Mouse (Mus musculus): ENCODE measurements around the gene 6030408B16Rik.

The 6030408B16Rik gene

GRCm38 (mm10) chr15:101267053-101268032 is 25.7 kb upstream of the 6030408B16Rik start:
- no peak for DNase-seq (ENCODE audit: low spot score)

- no peak for DNase-seq (ENCODE audit: low spot score)
These were observed 22.8 kb upstream of the 6030408B16Rik start for GRCm38 (mm10) chr15:101270101-101270820.

GRCm38 (mm10) chr15:101271107-101271506 is 21.9 kb upstream of the 6030408B16Rik start:
- no peak for DNase-seq (ENCODE audit: low spot score)

DNA sequence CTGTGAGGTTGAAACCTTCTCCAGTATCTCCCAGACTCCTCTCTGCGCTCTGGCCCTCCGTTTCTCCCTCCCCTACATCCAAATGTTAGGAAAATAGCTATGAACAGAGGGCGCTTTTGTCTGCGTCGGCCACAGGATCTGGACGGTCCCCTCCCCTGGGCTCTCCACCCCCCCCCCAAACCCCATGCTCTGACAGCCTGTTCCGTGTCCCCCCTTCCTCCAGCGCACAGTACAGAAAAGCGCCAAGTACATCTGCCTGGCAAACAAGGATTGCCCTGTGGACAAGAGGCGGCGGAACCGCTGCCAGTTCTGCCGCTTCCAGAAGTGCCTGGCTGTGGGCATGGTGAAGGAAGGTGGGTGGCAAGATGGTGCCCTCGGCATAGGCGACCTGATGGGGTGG is 21.5 kb upstream of the 6030408B16Rik start:
- DNase-seq (ENCODE audit: low spot score), result no peak

DNA sequence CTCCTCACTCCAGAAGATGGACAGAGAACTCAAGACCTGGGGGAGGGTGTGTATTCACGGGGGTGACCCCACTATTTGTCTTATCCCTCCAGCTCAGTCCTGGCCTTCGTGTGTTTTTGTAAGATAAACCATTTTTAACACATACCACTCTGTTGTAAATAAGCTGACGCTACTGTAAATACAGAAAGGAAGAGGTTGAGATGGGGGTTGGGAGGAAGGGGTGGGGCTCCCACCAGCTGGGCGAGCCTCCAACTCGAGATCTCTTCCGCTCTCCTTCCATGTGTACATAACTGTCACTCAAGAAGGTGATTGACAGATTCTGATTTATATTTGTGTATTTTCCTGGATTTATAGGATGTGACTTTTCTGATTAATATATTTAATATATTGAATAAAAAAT is 18.6 kb upstream of the 6030408B16Rik start:
- DNase-seq (ENCODE audit: low spot score), result no peak

DNA sequence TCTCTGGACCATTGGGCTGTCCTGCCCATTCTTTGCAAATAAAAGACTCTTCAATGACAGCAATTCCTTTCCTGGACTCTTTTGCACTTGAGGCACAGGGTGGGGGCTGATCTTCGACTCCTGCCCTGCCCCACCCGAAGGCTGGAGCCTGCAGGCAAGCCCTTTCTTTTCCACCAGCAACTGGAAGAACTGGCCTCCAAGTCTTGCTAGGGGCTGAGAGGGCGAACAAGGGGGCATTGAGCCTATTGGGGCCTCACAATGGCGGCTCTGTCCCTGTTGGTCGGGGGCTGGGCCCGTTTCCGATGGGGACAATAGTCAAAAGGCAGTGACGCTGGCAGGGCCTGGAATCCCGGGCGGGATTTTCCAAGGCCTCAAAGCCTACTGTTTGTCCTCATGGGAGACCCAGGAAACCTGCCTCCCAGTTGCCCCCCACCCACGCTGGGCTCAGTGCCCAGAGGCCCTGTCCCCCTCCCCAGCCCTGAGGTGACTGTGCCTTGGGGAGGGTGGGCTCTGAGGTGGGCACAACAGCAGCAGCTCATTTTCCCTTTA is 15.6 kb upstream of the 6030408B16Rik start:
- DNase-seq (ENCODE audit: low spot score), result no peak

GRCm38 (mm10) chr15:101278589-101278988 is 14.4 kb upstream of the 6030408B16Rik start:
- DNase-seq (ENCODE audit: low spot score), result no peak

DNA sequence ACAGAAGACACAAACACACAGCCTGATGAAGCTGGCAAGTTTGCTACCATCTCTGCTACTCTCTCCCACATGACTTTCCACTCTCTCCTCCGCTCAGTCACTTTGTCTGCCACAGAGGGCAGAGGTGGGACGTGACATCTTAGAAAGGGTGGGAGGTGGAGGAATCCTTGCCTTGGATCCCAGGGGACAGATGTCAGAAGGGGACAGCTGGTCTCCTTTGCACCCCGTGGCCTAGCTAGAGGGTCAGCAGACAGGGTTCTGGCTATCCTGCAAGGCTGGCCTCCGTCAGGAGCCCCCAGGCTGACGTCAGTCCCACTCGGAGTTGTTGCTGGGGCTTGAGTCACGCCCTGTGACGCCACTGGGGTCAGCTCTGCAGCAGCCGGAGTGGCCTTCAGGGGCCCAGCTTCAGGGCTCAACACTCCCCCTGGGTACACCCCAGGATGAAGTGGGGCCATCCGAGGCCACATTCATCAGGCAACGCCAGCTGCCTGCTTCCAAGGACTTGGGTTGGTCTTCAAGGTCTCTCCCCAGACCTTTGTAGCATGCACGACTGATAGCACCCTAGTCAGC is 13.5 kb upstream of the 6030408B16Rik start:
- peak; percentile 74 for DNase-seq (ENCODE audit: low spot score)

DNA sequence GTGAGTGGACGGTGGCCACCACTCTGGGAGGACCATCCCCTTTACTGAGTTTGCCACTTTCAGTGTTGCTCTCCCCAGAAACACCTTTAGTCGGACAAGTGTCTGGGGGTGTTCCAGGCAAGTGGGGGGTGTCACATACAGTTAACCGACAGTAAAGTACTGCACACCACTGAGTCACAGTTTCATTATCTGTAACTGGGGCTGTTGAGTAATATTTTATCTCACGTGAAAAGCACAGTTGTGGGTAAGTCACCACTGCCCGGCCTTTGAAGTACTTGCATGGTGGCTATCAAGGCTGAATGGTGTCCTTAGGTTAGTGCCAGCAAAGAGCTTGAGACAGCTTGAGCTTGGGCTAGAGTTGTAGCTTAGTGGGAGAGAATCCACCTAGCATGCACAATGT is 10.5 kb upstream of the 6030408B16Rik start:
- DNase-seq (ENCODE audit: low spot score), result no peak

DNA sequence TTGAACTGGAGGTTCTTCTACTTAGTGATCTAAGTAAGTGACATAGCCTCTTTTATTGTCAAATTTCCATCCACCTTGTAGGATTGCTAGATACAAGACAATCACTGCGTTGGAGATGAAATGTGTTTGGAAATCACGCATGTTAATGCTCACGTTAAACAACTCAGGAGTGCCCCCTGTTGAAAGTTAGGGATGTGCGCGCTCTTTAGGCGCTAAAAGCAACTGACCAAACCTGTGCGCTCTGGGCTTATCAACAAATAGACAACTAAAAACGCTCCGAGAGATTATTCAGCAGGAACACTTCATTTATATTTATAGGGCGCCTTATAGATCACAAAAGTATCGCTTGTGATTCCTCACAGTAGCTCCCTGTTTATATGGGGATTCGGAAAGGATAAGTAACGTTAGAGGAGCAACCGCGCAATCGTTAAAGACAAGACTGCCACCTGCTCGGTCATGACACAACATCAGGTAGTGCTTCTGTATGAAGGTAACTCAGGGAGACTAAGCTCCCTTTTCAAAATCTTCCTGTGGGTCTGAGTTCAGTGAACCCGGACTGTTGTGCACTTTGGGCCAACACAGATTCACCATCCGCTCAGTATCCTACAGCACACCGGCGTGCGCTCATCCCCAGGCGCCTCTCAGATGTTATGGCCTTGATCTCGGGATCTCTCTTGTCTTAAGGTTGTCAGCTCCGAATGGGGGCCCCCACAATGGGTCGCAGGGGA is 9.7 kb upstream of the 6030408B16Rik start:
- no peak for DNase-seq (ENCODE audit: low spot score)

DNA sequence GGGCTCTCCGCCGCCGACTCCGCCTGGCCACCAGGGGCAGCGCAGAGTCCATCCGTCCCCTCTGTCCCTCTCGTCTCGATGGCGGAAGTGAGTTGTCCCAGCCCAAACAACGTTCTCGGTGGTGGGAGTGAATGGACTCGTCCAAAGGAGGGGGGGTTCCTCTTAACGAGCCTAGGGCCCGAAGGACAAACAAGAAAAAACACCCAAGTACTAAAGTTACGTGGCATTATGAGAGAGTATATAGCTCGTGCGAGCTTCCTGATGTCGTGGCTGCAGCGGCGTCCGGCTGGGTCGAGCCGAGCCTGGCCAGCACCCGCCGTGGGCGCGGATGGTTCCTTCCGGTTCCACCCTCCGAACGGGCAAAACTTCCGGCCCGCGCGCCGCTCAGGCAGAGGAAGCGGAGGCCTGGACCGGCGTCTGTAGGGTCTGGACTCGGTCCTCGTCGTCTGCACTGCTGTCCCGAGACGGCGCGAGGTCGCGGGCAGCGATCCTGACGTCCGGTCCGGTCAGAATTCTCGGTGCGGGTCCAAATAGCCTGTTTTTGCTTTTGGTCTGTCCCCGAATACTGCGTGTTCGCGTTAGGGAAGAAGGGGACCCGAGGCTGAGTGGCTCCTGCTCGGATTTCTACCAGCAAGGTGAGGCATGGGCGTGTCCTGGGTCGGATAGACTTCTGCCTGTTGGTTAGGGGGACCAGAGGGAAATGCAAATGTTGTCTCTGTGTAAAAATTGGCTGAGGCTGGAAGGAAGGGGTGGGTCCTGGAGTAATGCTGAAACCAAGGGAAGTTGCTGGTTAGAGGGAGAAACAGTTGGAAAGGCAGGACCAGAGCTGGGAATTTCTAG is 8.9 kb upstream of the 6030408B16Rik start, which contains the start of gene Atg101:
Gene Atg101 (plus strand): TSS at position 362 of the 840 bp plus-strand sequence.
- peak; percentile 88 for DNase-seq (ENCODE audit: low spot score)

- no peak for DNase-seq (ENCODE audit: low spot score)
These were observed 6.8 kb upstream of the 6030408B16Rik start for GRCm38 (mm10) chr15:101286129-101286770.

DNA sequence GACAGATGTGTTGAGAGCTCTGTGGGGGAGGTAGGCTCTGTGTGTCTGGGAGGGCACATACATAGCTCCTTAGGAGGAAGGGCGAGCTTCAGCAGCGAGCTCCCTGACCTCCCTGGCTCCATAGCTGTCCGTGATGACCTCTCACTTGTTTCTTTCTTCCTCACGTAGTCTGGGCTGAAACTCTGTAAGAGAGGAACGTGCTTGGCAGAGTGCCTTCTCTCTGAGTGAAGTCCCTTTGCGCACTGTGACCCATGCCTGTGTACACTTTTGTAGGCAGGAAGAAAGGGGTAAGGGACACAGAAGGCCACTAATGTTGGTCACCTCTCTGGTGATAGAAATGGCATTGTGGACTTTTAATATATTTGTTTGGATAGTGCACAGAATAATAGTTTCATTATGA is 5.7 kb upstream of the 6030408B16Rik start:
- DNase-seq (ENCODE audit: low spot score), result no peak

GRCm38 (mm10) chr15:101290354-101290753 is 2.7 kb upstream of the 6030408B16Rik start:
- no peak for DNase-seq (ENCODE audit: low spot score)

GRCm38 (mm10) chr15:101292012-101292411 is 1.0 kb upstream of the 6030408B16Rik start:
- no peak for DNase-seq (ENCODE audit: low spot score)

DNA sequence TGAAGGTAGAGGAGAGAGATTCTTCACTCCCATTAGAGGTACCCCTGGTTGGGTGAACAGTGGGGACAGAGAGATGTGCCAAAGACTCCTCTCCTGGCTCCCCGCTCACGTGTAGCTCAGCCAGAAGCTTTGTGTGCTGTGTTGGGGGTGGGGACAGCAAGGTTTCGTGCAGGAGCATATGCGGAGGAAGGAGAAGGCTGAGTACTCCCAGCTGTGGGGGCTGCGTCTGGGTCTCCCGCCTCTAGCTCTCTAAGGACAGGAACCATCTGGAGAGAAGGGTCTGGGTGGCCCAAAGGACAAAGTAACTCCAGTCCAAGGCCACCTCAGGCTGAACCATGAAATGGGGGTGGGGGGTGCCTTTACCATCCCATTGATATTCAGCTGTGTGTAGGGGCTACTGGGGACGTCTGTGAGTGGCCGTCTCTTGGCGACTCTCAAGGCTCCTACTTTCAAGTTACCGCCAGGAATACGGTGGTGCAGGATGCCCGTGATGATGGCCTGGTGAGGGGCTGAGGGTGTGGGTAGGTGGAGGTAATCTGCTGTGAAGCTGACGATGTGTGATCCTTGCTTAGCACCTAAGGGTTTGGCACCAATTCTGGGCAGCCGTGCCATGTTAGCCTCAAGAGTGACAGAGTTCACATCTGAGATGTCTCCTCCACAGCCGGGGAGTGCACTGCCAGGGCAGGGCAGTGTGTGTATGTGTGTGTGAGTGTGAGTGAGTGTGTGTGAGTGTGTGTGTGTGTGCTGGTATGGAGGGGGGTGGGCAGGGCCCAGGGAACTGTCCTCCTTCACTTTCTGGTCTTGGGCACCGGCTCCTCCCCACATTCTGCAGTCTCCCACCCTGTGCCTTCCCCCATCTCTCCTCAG is 1.2 kb downstream of the 6030408B16Rik start:
- peak; percentile 41 for DNase-seq (ENCODE audit: low spot score)

DNA sequence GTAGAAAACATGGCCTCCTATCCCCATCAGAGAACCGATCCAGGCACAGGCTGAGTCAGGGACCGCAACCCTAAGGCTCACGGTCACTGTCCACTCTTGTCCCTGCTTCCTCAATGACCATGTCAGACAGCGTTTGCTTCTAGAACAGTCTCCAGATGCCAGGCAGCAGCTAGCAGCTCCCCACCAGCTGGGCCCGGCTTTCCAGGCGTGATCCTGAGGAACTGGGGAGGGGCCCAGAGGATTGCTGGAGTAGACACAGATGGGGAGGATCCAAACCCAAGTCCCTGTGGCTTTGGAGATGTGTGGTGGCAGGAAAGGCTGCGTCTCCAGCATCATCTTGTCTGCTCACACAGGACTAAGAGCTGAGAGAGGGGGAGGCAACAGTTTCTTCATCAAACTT is 2.1 kb downstream of the 6030408B16Rik start:
- no peak for DNase-seq (ENCODE audit: low spot score)

- DNase-seq (ENCODE audit: low spot score), result no peak
These were observed 2.6 kb downstream of the 6030408B16Rik start for GRCm38 (mm10) chr15:101295616-101296015.

- DNase-seq (ENCODE audit: low spot score), result no peak
These were observed 3.1 kb downstream of the 6030408B16Rik start for GRCm38 (mm10) chr15:101296091-101296490.

All from ovary, postnatal 36 days (tissue).